ENCODE assay signal across 19 mouse cellular contexts in the genomic region with DNA sequence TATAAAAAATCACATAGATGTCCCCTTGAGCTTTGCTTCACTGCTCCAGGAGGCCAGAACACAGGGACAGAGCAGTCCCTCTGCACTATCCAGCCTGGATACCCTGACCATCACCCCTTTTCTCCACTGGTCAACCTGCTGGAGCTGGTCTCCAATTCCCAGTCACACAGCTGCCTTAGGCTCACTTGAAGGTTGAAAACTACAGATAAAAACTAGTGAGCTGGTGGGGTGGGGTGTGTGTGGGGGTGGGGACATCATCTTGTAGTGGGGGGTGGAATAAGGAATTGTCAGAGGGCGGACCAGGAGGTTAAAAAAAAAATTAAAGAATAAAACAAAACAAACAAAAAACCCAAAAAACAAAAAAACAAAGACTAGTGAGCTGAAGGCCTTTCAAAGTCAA.
"Had no signal": no experiment of that assay in that cellular context is flagged by ENCODE, and none has a peak within 500 bp of the region (broad histone marks: within the 10 kb centered on the region; RNA-seq: fewer than 3 reads in every experiment).

No protein-coding gene starts in this region.

- H3K4me1 ChIP-seq: limb, embryonic 12.5 days; limb, embryonic 15.5 days; midbrain, embryonic 12.5 days; midbrain, embryonic 15.5 days; neural tube, embryonic 13.5 days had no signal

- H3K36me3 ChIP-seq: midbrain, embryonic 15.5 days had no signal

- H3K4me2 ChIP-seq: limb, embryonic 12.5 days; limb, embryonic 15.5 days; midbrain, embryonic 12.5 days; midbrain, embryonic 15.5 days; neural tube, embryonic 13.5 days had no signal

- H3K9ac ChIP-seq: limb, embryonic 12.5 days; limb, embryonic 15.5 days; midbrain, embryonic 12.5 days; midbrain, embryonic 15.5 days; neural tube, embryonic 13.5 days had no signal

- H3K4me3 ChIP-seq: limb, embryonic 12.5 days; limb, embryonic 15.5 days; midbrain, embryonic 12.5 days; midbrain, embryonic 15.5 days; neural tube, embryonic 13.5 days had no signal

- ATAC-seq: inflammation-experienced regulatory T-cells, adult 6 months; intestine, embryonic 16.5 days; midbrain, embryonic 15.5 days had no signal

- H3K9me3 ChIP-seq: limb, embryonic 12.5 days; limb, embryonic 15.5 days; midbrain, embryonic 15.5 days had no signal

- H3K27me3 ChIP-seq: limb, embryonic 12.5 days; limb, embryonic 15.5 days; midbrain, embryonic 12.5 days; midbrain, embryonic 15.5 days; neural tube, embryonic 13.5 days had no signal

- H3K27ac ChIP-seq: kidney, postnatal 0 days; limb, embryonic 12.5 days; limb, embryonic 15.5 days; macrophage; midbrain, embryonic 12.5 days; midbrain, embryonic 15.5 days; neural tube, embryonic 13.5 days had no signal

- DNase-seq: kidney, adult 2 months; kidney, postnatal 25 days; layer of hippocampus, postnatal 36 days; left cerebral cortex, postnatal 4 days; lung, adult 2 months; retina, postnatal 1 day; right cerebral cortex, postnatal 25 days; spleen, adult 18-20 months; thymus, adult 18-20 months; thymus, postnatal 36 days had no signal
